Mouse (Mus musculus) layer of hippocampus, postnatal 14 days (tissue): ENCODE measurements around the gene Abcf1. TPM values are rescaled to one million over a fixed set of nuclear protein-coding genes. Genes with fewer than 3 reads are reported as not detected.
"Not testable (repeated sequence)": the region's sequence is repeated elsewhere in the genome, so short reads cannot be mapped to it uniquely, and the experiment has no call there.

Experiments used
- DNase-seq, 2 experiments: peaks; one replicate each; pipeline ENCODE4 v3.0.0; 2021 to 2022; ENCODE audit warnings: low spot score in 2 of 2, mixed read lengths in 1 of 2
- total RNA-seq, 2 experiments: library from RNA; stranded (reverse); gene quantifications; 2 replicates each; pipeline ENCODE4 v1.2.3; 2021

The Abcf1 gene
- total RNA-seq, 2 experiments from 2014 or later, result 76.7 to 84.5 TPM

GRCm38 (mm10) chr17:35979401-35980362 lies 10.1 kb upstream of the Abcf1 start, which contains the start of the genes Gnl1 and Prr3:
Gene Gnl1 (plus strand): TSS chr17:35979851.
Gene Prr3 (minus strand): TSS chr17:35980236.
- DNase-seq, result peak; percentile 93 to 99

GRCm38 (mm10) chr17:35978811-35979400 lies 9.3 kb upstream of the Abcf1 start:
- DNase-seq, result peak; percentile 93 to 96

- DNase-seq, result no peak
Observed at GRCm38 (mm10) chr17:35972131-35972530, 2.6 kb upstream of the Abcf1 start.

DNA sequence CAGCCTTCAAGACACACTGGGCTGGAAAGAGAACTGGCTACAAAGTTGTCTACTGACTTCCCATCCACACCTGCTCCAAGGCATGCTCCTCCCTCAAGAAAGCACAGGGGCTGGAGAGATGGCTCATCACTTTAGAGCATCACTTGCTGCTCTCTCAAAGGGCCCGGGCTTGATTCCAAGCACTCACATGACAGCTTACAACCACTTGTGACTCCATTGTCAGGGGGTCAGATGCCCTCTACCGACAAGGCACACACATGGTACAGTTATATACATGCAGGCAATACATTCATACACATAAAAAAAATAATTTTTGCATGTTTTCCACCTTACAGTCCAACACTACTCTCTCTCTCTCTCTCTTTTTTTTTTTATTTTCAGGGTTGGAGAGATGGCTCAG lies 1.9 kb downstream of the Abcf1 start:
- no peak for DNase-seq

- DNase-seq, result no peak
Observed at GRCm38 (mm10) chr17:35963279-35963678, 6.3 kb downstream of the Abcf1 start.

GRCm38 (mm10) chr17:35958533-35959223 lies 10.9 kb downstream of the Abcf1 start:
- DNase-seq, result no peak

GRCm38 (mm10) chr17:35954665-35955064 lies 14.9 kb downstream of the Abcf1 start:
- DNase-seq, result no peak

DNA sequence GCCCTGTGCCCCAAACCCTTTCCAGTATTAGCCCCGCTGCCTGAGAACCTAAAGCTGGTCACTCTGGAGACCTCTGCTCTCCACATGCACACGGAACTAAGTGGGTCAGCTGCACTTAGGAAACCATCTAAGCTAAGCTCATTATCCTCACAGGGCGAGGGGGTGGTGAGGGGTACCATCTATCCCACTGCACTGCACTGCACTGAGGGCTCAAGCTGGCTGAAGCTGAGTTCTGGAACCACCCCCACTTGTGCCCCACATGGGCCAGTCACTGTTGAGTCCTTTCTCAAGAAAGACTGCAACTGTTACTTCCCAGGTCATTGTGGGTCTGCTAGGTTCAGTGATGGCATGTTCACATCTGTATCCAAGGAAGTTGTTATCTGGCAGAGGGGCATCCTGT lies 17.0 kb downstream of the Abcf1 start:
- not testable (repeated sequence) for DNase-seq

- DNase-seq, result not testable (repeated sequence)
Observed at GRCm38 (mm10) chr17:35950946-35951345, 18.6 kb downstream of the Abcf1 start.

DNA sequence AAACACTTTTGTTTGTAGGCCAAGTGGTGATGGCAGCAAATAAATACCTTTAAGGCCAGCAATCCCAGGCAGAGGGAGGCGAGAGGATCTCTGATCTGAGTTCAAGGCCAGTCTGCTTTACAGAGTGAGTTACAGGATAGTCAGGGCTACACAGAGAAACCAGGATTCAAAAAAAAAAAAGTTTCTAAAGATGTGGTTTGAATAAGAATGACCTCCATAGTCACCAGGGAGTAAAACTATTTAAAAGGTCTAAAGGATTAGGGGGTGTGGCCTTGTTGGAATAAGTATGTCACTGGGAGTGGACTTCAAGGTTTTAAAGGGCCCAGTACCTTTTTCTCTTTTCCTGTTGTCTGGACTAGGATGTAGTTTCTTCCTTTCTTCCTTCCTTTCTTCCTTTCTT lies 29.6 kb downstream of the Abcf1 start:
- DNase-seq, result no peak

GRCm38 (mm10) chr17:35939108-35939507 lies 30.5 kb downstream of the Abcf1 start:
- DNase-seq, result no peak

DNA sequence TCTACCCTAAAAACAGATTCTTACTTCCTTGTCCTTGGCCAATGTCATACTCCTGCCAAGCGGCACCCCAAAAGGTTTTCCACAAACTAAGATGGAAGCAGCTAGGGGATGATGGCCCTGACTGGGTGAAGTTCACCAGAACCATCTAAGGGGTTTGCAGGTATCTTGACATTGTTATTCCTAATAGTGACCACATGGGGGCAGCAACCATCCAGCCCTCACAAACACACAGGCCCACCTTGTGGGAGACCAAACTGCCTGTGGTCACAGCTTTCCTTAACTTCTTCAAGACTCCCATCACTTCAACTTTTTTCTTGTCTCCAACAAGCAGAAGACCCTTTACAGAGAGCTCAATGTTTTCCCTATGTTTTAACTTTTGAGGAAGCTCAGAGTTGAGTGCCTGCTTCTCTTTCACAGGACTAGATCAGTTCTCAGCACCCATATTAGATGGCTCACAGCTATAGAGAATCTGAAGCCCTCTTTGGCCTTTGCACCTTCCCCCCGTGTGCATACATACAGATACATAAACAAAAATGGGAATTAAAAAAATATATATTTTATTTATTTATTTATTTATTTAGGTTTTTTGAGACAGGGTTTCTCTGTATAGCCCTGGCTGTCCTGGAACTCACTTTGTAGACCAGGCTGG lies 31.7 kb downstream of the Abcf1 start:
- no peak for DNase-seq

GRCm38 (mm10) chr17:35935763-35936162 lies 33.8 kb downstream of the Abcf1 start:
- not testable (repeated sequence) for DNase-seq

DNA sequence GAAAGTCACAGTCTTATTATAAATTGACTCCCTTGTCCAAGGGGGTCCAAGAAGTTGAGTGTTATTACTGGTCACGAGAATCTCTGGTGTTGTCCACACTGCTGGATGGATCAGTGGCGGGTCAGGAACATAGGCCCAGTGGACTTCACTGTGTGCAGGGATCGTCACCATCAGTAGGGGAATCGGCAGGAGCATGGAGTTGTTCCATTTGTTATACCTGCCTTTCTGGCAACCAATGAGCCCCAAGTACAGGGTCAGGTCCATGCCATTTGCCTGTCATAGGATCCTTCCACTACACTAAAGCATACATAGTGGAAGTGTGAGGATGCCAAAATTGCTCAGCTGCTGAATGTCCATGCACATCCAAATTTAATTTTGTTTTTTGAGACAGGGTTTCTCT lies 37.0 kb downstream of the Abcf1 start:
- no peak for DNase-seq

DNA sequence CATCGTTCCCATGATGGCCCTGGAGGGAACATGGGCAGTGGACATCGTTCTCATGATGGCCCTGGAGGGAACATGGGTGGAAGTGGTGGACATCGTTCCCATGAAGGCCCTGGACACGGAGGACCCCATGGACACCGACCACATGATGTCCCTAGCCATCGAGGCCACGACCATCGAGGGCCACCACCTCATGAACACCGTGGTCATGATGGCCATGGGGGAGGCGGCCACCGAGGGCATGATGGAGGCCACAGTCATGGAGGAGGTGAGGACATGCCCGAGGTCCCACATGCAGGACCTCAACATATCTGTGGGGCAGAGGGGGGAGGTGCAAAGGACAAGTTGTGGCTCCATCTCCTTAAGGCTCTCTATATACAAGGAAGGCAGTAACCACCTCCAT lies 38.9 kb downstream of the Abcf1 start:
- no peak for DNase-seq

GRCm38 (mm10) chr17:35929534-35929933 lies 40.0 kb downstream of the Abcf1 start:
- no peak for DNase-seq

- DNase-seq, result no peak
Observed at GRCm38 (mm10) chr17:35927471-35927870, 42.1 kb downstream of the Abcf1 start.

GRCm38 (mm10) chr17:35923281-35923680 lies 46.3 kb downstream of the Abcf1 start:
- no peak for DNase-seq

DNA sequence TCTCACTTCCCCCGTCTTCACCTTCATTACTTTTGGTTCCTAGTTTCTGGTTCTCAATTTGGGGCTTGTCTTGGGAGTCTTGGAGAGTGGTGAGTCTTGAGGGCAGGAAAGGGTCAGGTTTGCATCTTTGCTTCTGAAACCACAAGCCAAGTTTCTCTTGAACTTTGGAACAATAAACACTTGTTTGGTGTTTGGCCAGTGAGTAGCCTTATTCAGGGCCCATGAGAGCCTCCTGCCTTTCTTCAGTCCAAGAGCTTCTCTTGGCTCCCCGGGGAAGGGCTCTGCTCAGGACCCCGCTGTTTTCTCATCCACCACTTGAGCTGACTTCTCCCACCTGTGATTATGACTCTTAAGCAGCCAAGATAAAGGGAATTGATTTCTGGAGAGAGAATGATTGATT lies 47.0 kb downstream of the Abcf1 start:
- DNase-seq, result no peak

DNA sequence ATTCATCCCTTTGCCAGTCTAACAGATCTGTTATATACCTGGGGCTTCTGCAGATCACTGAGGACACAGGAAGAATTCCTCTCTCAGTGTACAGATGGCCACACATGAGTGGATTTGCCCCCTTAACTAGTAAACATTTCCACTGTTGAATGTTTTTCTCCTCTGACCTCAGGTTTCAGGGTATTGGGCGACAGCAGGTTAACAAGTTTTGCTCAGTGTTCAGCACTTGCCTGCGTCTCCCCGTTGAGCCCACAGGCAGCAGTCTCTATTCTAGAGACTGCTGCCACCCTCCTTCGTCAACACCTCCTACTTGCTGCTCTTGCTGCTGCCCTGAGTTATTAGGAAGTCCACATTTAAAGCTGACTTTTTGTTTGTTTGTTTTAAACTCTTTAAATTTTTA lies 47.9 kb downstream of the Abcf1 start:
- DNase-seq, result no peak

DNA sequence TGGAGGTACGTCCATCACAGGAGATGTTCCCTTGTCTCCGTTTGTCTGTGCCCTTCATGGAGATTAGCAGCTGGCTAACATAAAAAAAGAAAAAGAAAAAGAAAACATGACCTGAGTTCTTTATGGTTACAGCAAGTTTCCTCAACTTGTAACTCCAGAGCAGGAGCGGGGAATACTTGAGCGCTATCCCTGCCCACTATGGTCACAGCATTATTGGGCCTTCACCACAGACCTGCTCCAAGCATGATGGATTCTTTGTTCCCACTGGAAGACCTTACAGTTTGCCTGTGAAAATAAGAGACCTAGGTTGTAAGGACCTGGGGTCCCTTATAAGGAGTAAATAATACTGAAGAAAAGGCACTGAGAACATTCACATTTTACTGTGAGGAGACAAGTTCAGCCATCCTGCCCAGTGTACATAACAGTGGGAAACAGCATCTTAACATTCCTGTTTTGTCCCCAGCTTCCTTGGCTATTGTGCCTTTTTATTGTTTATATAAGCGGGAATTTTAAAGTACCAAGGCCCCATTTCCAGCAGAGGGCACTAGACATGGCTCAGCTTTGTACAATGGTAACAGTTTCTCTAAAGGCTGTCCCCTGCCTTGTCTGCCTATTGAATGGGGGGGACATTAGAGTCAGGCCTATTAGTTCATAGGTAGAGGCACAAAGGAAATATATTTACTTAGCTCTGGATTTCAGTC lies 48.5 kb downstream of the Abcf1 start:
- DNase-seq, result peak; percentile 41 to 62
